Mouse (Mus musculus): ENCODE measurements around the gene Tnks1bp1. TPM values are rescaled to one million over a fixed set of nuclear protein-coding genes. Genes with fewer than 3 reads are reported as not detected.

The Tnks1bp1 gene
- polyA plus RNA-seq, 2 experiments = 0.75 to 4.4 TPM

DNA sequence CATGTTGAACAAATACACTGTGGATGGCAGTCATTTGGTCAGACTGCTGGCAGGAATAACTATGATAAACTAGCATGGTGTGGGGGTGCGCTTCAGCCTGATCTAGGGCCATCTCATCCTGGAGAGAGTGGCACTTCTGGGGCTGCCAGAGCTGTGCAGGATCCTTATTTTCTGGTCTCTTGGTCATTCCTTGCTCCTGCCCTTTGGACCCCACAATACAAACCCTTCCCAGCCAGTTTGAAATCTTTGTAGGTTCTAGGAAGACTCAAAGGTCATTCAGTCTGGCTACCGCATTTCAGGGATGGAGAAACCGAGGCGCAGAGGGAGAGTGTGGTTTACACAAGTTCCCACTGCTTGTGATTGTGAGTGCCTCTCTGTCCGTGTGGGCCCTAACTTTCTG lies 19.1 kb downstream of the Tnks1bp1 start:
- H3K4me1 ChIP-seq (replicated peaks; ENCODE audit: control insufficient read depth in 2 of 2, insufficient read depth in 2 of 2, low read length in 1 of 2) = no peaks in the 10 kb centered on the region
- TF ChIP-seq EP300 (IDR thresholded peaks at IDR 0.05; ENCODE audit: low read depth) (no peak), CTCF (IDR thresholded peaks at IDR 0.05; ENCODE audit: low read depth) (no peak)
- WGBS (ENCODE audit: insufficient replicate concordance) = 71% methylated on average over 5 of the region's 5 CpGs
- no peaks in the 10 kb centered on the region for H3K36me3 ChIP-seq (replicated peaks; ENCODE audit: control insufficient read depth, insufficient read depth, low read depth)
- no peak overlapping the region for H3K4me3 ChIP-seq (ENCODE audit: insufficient read depth in 1 of 2, low read depth in 2 of 2, low read length in 2 of 2)
- H3K4me2 ChIP-seq (ENCODE audit: low read depth) = no peak overlapping the region
- no peak overlapping the region for H3K27ac ChIP-seq
- no peak for DNase-seq (ENCODE audit: low read depth in 3 of 3, low spot score in 3 of 3)
- H3K9me3 ChIP-seq (ENCODE audit: control insufficient read depth, low read length) = no peaks in the 10 kb centered on the region
- no peak overlapping the region for H3K9ac ChIP-seq (replicated peaks)
- no peak for ATAC-seq (ENCODE audit: insufficient read depth)
- no peaks in the 10 kb centered on the region for H3K27me3 ChIP-seq (ENCODE audit: control insufficient read depth, insufficient read depth, low read length)

DNA sequence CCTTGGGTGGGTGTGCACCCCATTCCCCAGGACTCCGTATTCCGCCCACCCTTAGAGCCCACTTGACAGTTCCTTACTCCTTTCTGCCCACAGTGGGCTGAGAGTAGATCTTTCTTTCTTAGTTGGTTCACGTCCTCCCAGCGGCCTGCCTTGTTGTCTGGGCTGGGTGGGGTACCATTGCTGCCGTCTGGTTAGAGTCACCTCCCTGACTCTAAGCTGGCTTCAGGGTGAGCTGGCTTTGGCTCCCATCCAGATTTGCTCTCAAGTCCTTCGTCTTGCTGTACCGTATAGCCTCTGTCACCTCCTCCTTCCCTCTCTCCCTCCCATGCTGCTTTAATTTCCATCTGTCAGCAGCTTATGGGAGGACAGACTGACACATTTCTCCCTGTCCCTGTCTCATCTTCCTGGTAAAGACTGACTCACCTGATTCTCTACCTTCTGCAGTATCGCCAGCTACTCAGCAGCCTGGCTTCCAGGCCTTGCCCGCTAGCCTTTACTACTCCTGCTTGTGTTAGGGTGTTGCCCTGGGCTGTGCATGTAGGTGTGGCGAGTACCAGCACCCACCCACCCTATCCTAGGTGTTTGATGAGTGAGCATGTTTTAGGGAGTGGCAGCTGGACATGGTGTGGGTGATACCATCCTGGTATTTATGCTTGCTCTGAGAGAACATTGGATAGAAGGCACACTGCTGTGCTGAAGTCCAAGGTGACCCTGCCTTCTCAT lies 20.2 kb downstream of the Tnks1bp1 start:
- no peak for TF ChIP-seq CTCF (IDR thresholded peaks at IDR 0.05; ENCODE audit: low read depth)
- Histone ChIP-seq H3K27ac (no peak overlapping the region), H3K9me3 (ENCODE audit: control insufficient read depth, low read length) (no peaks in the 10 kb centered on the region), H3K36me3 (replicated peaks; ENCODE audit: control insufficient read depth, insufficient read depth, low read depth) (no peaks in the 10 kb centered on the region), H3K9ac (replicated peaks) (no peak overlapping the region), H3K4me2 (ENCODE audit: low read depth) (no peak overlapping the region), H3K4me1 (replicated peaks; ENCODE audit: control insufficient read depth in 2 of 2, insufficient read depth in 2 of 2, low read length in 1 of 2) (no peaks in the 10 kb centered on the region), H3K4me3 (ENCODE audit: insufficient read depth in 1 of 2, low read depth in 2 of 2, low read length in 2 of 2) (no peak overlapping the region), H3K27me3 (ENCODE audit: control insufficient read depth, insufficient read depth, low read length) (no peaks in the 10 kb centered on the region)
- no peak for ATAC-seq (ENCODE audit: insufficient read depth)
- 71% methylated on average over 10 of the region's 10 CpGs for WGBS (ENCODE audit: insufficient replicate concordance)
- no peak for DNase-seq (ENCODE audit: low read depth in 3 of 3, low spot score in 3 of 3)

DNA sequence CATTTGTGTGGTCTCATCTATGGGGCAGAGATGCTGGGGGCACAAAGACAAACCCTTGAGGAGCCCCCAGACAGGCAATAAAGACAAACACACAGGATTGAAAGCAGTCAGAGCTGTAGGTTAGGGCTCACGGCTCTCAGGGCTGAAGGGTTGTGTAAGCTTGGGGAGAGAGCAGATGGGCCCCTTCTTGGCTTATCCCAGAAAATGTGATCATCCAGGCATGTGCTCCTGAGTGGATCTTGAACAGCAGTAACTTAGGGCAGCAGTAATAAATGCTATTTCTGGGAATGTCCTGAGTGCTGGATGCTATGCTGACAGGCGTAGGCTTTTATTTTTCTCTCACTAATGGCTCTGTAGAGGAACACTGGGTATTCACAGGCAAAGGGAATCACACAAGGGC lies 20.8 kb downstream of the Tnks1bp1 start:
- whole genome bisulfite sequencing (ENCODE audit: insufficient replicate concordance) = 82% methylated on average over 2 of the region's 2 CpGs

DNA sequence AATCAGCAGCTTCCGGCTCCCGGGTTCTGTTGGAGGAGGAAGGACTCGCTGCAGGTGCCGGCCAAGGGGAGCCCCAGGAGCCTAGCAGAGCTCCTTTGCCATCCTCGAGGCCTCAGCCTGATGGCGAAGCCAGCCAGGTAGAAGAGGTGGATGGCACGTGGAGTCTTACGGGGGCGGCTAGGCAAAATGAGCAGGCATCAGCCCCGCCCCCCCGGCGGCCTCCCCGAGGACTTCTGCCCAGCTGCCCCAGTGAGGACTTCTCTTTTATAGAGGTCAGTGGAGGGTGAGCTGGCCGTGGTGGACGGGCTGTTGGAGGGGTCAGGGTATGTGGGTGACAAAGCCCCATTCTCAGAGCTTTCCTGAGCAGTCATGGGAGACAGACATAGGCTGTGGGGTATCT lies 22.3 kb downstream of the Tnks1bp1 start:
- Histone ChIP-seq H3K27ac (no peak overlapping the region), H3K4me3 (ENCODE audit: insufficient read depth in 1 of 2, low read depth in 2 of 2, low read length in 2 of 2) (no peak overlapping the region), H3K9ac (replicated peaks) (no peak overlapping the region), H3K4me2 (ENCODE audit: low read depth) (no peak overlapping the region), H3K27me3 (ENCODE audit: control insufficient read depth, insufficient read depth, low read length) (no peaks in the 10 kb centered on the region), H3K36me3 (replicated peaks; ENCODE audit: control insufficient read depth, insufficient read depth, low read depth) (no peaks in the 10 kb centered on the region), H3K9me3 (ENCODE audit: control insufficient read depth, low read length) (no peaks in the 10 kb centered on the region), H3K4me1 (replicated peaks; ENCODE audit: control insufficient read depth in 2 of 2, insufficient read depth in 2 of 2, low read length in 1 of 2) (no peaks in the 10 kb centered on the region)
- DNase-seq (ENCODE audit: low read depth in 3 of 3, low spot score in 3 of 3) = no peak
- WGBS (ENCODE audit: insufficient replicate concordance) = 63% methylated on average over 15 of the region's 15 CpGs
- TF ChIP-seq CTCF (IDR thresholded peaks at IDR 0.05; ENCODE audit: low read depth) (no peak), EP300 (IDR thresholded peaks at IDR 0.05; ENCODE audit: low read depth) (no peak)
- no peak for ATAC-seq (ENCODE audit: insufficient read depth)

More for the DNA sequence above, 20.8 kb downstream of the Tnks1bp1 start:
- no peak overlapping the region for H3K4me2 ChIP-seq (ENCODE audit: low read depth)
- no peaks in the 10 kb centered on the region for H3K36me3 ChIP-seq (replicated peaks; ENCODE audit: control insufficient read depth, insufficient read depth, low read depth)
- DNase-seq (ENCODE audit: low read depth in 3 of 3, low spot score in 3 of 3) = no peak
- H3K9ac ChIP-seq (replicated peaks) = no peak overlapping the region
- TF ChIP-seq EP300 (IDR thresholded peaks at IDR 0.05; ENCODE audit: low read depth) = no peak
- no peak for TF ChIP-seq CTCF (IDR thresholded peaks at IDR 0.05; ENCODE audit: low read depth)
- no peak overlapping the region for H3K27ac ChIP-seq
- no peaks in the 10 kb centered on the region for H3K27me3 ChIP-seq (ENCODE audit: control insufficient read depth, insufficient read depth, low read length)
- no peaks in the 10 kb centered on the region for H3K9me3 ChIP-seq (ENCODE audit: control insufficient read depth, low read length)
- H3K4me3 ChIP-seq (ENCODE audit: insufficient read depth in 1 of 2, low read depth in 2 of 2, low read length in 2 of 2) = no peak overlapping the region
- H3K4me1 ChIP-seq (replicated peaks; ENCODE audit: control insufficient read depth in 2 of 2, insufficient read depth in 2 of 2, low read length in 1 of 2) = no peaks in the 10 kb centered on the region
- no peak for ATAC-seq (ENCODE audit: insufficient read depth)

GRCm38 (mm10) chr2:85071921-85072320 lies 24.1 kb downstream of the Tnks1bp1 start:
- no peaks in the 10 kb centered on the region for H3K9me3 ChIP-seq (ENCODE audit: control insufficient read depth, low read length)
- TF ChIP-seq CTCF (IDR thresholded peaks at IDR 0.05; ENCODE audit: low read depth) = no peak
- no peak for TF ChIP-seq EP300 (IDR thresholded peaks at IDR 0.05; ENCODE audit: low read depth)
- no peak for DNase-seq (ENCODE audit: low read depth in 3 of 3, low spot score in 3 of 3)
- no peak for ATAC-seq (ENCODE audit: insufficient read depth)
- no peaks in the 10 kb centered on the region for H3K4me1 ChIP-seq (replicated peaks; ENCODE audit: control insufficient read depth in 2 of 2, insufficient read depth in 2 of 2, low read length in 1 of 2)
- no peak overlapping the region for H3K27ac ChIP-seq
- 72% methylated on average over 5 of the region's 5 CpGs for WGBS (ENCODE audit: insufficient replicate concordance)
- no peak overlapping the region for H3K9ac ChIP-seq (replicated peaks)
- no peaks in the 10 kb centered on the region for H3K36me3 ChIP-seq (replicated peaks; ENCODE audit: control insufficient read depth, insufficient read depth, low read depth)
- H3K4me2 ChIP-seq (ENCODE audit: low read depth) = no peak overlapping the region
- no peak overlapping the region for H3K4me3 ChIP-seq (ENCODE audit: insufficient read depth in 1 of 2, low read depth in 2 of 2, low read length in 2 of 2)
- no peaks in the 10 kb centered on the region for H3K27me3 ChIP-seq (ENCODE audit: control insufficient read depth, insufficient read depth, low read length)
